Mouse (Mus musculus) megakaryocyte-erythroid progenitor cell, adult 5-6 weeks (primary cell): ENCODE measurements around the gene Mmd2. TPM values are rescaled to one million over a fixed set of nuclear protein-coding genes. Genes with fewer than 3 reads are reported as not detected.

ENCODE experiments used
- ATAC-seq: replicated peaks from 2 replicates; pipeline ENCODE4 v1.8.0; 2016; ENCODE audit warnings: mild to moderate bottlenecking, inconsistent platforms; ENCODE audit not compliant: severe bottlenecking, poor library complexity, low FRiP score, low TSS enrichment
- total RNA-seq, 2 experiments: library from RNA; stranded (forward) in 1 of 2; stranded (reverse) in 1 of 2; fragments of 200-1000, 215-1000 nt in 1 of 2; fragments of >200 nt in 1 of 2; fragmentation: Nextera tagmentation in 1 of 2; gene quantifications; 2 replicates each; pipeline ENCODE4 v1.2.3; 2014 to 2017

The Mmd2 gene
- total RNA-seq, 2 experiments from 2014 or later, result not detected

GRCm38 (mm10) chr5:142614513-142614912 lies 5.9 kb upstream of the Mmd2 start:
- no peak for ATAC-seq

- ATAC-seq, result no peak
Measured at GRCm38 (mm10) chr5:142610362-142610761, 1.8 kb upstream of the Mmd2 start.

DNA sequence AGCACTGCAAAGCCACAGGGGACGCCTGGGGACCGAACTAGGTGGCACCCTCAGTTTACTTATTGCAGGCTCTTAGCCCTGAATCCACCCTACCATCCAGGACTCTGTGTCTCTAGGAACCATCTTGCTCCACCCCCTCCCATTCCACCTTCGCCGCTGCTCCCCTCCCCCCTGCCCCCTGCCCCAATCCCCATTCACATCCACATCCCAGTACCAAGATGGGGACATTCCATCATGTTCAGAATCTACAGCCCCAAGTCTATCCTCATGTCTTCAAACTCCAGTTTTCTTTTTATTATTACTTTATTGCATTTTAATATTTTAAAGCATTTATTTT lies 357 bp upstream of the Mmd2 start:
- no peak for ATAC-seq

DNA sequence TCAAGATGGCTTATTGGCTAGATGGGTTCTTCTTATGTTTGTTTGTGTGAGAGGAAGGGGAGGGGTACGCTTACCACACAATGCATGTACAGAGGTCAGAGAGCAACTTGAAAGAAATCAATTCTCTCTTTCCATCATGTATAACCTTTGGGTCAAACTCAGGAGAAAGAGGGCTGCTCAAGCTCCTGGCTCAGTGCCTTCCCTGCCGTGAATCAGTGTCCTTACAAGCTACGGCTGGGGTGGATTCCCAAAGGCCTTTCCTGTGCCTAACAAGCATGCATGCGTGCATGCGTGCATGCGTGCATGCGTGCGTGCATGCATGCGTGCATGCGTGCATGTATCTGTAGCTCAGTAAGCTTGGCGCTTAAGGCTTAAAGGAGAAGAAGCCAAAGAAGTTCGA lies 3.3 kb downstream of the Mmd2 start:
- ATAC-seq, result no peak

DNA sequence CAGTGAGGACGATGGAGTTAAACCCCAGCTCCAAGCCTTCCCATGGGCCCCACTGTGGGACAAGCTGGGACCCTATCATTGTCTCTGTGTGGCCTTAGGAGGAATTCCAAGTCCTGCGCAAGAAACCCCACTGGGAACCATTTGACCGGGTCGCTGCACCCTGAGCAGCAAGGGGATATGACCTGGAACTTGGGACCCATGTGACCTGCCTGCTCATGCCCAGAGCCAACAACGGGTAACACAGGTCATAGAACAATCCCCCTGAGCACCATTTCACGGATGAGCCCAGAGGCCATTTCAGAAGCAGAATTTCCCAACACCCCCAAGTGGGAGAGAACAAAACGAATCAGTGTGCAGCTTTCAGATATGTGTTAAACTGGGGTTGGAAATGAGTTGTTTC lies 4.2 kb downstream of the Mmd2 start:
- ATAC-seq, result no peak

DNA sequence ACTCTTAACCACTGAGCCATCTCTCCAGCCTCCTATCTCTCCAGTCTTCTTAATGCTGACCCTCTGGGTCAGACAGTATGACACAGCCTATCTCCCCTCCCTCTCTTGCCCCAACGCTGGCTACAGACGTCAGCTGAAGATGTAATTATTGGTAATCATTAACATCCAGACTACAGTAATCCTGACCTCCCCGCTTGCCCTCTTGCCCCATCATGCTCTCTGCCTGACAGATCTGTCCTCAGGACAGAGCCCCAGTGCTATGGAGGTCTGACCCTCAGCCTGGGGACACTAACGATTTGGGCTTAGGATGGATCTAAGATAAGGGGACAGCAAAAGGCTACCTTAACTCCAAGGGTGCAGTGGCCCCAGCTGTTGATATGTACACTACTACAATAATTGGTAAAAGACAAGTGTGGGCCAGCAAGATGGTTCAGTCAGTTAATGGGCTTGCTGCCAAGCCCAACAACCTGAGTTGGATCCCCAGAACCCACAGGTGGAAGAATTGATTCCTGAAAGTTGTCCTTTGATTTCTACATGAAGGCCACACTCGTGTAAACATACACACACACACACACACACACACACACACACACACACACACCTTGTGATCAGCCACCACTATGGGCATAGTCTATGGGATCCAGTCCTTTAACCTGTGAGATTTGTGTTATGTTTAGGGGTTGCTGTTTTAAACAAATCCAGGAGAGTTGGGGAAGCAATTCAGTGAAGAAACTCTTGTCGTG lies 10.8 kb downstream of the Mmd2 start:
- no peak for ATAC-seq

DNA sequence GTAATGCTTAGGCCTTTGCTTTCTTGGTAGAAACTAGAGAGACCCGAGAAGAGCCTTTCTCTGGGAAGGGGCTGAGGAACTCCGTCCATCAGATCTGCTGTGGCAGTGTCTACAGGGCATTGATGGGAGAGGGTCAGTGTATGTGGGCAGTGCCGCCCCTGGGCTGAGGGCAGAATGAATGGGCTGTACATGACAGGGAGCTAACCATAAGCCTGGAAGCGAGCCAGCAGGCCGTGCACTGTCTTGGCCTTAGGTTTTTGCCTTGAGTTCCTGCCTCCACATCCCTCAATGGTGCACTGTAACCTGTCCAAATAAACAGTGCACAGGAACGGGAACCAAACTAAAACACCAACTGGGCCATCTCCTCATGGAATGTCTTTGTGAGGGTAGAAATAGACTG lies 11.9 kb downstream of the Mmd2 start:
- ATAC-seq, result no peak

GRCm38 (mm10) chr5:142595698-142596097 lies 12.9 kb downstream of the Mmd2 start:
- no peak for ATAC-seq

- ATAC-seq, result no peak
Measured at GRCm38 (mm10) chr5:142590953-142591616, 17.5 kb downstream of the Mmd2 start.

GRCm38 (mm10) chr5:142583616-142584126 lies 24.9 kb downstream of the Mmd2 start:
- no peak for ATAC-seq

GRCm38 (mm10) chr5:142581517-142581916 lies 27.1 kb downstream of the Mmd2 start:
- peak; percentile 76 for ATAC-seq

DNA sequence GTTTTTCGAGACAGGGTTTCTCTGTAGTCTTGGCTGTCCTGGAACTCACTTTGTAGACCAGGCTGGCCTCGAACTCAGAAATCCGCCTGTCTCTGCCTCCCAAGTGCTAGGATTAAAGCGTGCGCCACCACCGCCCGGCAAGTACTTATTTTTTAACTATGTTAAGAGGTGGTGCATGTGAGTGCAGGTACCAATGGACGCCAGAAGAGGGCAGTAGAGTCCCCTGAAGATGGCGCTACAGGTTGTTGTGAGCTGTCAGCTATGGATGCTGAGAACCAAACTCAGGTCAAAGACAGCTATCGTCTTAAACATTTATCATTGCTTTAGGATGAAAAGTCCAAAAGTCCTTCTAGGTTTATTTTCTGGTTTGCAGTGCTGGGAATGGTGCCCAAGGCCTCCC lies 30.4 kb downstream of the Mmd2 start:
- no peak for ATAC-seq

DNA sequence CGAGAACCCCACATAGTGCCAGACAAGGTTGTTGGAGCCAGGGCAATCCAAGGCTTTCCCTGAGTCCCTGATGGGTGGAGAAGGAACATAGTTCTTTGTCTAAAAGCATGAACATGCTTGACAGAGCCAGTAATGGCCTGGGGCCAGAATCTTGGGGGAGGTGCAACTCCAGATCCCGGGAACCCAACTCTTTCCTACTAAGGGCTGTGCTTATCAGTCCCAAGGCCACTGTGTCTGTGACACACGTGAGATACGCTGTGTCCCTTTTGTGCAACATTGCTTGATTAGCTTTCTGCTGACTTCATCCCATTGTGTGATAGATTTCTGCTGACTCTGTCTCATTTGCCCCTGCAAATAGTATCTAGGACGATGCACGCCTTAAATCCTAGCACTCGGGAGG lies 31.8 kb downstream of the Mmd2 start:
- no peak for ATAC-seq

DNA sequence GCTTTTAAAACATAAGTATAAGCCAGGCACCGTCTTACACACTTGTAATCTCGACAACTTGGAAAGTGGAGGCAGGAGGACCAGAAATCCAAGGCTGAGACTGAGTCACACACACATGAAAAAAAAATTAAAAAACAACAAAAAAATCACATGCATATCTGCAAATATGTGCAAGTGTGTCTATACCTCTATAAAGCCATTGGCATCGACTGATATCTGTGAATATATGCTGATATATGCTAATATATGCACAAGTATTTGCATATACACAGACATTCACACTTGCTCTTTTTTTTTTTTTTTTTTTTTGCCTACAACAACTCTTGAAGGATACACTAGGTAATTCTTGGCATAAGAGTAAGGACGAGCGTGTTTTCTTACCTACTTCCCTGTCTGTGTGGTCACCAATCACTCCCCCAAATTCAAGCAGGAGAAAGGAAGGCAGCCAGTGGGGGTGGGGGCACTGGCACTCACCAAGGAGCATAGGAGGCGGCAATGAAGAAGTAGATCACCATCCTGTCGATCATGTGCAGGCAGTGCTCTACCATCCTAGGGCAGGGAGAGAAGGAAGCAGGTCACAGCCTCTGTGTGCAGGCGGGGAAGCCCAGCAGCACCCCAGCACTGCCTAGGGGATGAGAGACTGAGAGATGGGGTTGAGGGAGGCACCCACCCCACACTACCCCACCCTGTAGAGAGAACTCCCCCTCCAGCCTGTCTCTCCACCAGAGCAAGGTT lies 34.1 kb downstream of the Mmd2 start:
- no peak for ATAC-seq

GRCm38 (mm10) chr5:142564606-142565005 lies 44.0 kb downstream of the Mmd2 start:
- no peak for ATAC-seq

DNA sequence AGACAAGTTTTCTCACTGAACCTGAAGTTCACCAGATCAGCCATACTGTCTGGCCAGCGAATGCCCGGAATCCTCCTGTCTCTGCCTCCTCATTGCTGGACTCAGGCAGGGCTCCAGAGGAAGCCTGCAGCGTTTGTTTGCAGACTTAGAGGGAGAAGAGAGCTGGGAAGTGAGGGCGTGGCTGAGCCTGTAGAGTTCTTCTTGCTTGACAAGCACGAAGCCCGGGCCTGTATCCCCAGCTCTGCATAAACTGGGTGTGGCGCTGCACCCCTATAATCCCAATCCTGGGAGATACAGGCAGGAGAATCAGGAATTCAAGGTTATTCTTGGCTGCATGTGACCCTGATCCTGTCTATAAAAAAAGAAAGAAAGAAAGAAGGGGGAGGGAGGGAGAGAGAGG lies 48.3 kb downstream of the Mmd2 start:
- no peak for ATAC-seq

- peak; percentile 87 for ATAC-seq
Measured at GRCm38 (mm10) chr5:142557397-142558067, 51.1 kb downstream of the Mmd2 start.

DNA sequence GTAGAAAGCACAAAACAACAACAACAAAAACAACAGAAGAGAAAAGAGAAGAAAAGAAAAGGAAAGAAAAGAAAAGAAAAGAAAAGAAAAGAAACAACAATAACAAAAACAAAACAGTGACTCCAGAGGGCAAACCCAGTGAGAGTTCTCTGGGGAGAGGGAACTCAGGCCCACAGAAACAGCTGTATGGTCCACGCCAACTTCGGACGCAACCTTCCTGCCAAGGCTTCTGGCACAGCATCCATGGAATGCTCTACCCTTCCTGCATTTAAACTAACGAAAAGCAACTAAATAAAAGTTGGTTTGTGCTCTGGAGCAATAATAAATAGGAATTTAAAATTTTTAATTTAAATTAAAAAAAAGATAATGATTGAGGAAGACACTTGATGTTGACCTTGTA lies 51.9 kb downstream of the Mmd2 start:
- ATAC-seq, result no peak

DNA sequence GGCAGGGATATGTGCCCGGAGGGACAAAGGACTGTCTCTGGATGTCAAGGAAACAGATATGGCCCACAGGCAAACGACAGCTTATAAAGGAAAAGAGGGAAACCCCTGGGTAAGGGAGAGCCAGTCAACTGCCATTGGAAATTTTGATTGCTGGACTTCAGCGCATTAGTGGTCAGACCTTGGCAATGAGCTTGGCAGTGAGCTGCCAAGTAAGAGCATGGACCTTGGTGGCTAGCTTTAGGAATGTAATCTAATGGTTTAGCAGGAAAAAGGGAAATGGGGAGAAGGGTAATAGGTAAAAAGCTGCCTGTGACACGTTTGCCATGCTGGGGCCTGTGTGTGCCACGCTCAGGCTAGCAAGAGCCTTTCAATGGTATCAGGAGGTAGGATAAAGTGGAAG lies 52.7 kb downstream of the Mmd2 start:
- no peak for ATAC-seq
